Mouse (Mus musculus) liver, embryonic 14.5 days (tissue): ENCODE results near the gene Prelp.
"Not testable (repeated sequence)": the region's sequence is repeated elsewhere in the genome, so short reads cannot be mapped to it uniquely, and the experiment has no call there.

Experiments
- CTCF ChIP-seq: IDR thresholded peaks from 2 replicates; pipeline ENCODE4 v1.5.1; 2016; ENCODE audit warnings: antibody characterized with exemption, low read depth, control low read depth
- EP300 ChIP-seq: IDR thresholded peaks from 2 replicates; pipeline ENCODE4 v1.6.1; 2016; ENCODE audit warnings: antibody characterized with exemption, low read depth

DNA sequence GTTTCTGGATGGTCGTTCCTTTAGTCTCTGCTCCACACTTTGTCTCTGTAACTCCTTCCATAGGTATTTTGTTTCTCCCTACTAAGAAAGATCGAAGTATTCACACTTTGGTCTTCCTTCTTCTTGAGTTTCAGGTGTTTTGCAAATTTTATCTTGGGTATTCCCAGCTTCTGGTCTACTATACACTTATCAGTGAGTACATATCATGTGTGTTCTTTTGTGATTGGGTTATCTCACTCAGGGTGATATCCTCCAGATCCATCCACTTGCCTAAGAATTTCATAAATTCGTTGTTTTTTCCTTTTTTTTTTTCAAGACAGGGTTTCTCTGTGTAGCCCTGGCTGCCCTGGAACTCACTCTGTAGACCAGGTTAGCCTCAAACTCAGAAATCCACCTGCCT lies 41.9 kb upstream of the Prelp start:
- not testable (repeated sequence) for TF ChIP-seq CTCF
- peak; percentile 51 for TF ChIP-seq EP300
